Mouse (Mus musculus) heart, postnatal 0 days (tissue): Measurements from ENCODE around the gene Sox12.
"Not testable (repeated sequence)": the region's sequence is repeated elsewhere in the genome, so short reads cannot be mapped to it uniquely, and the experiment has no call there.

ENCODE experiments used
- CTCF ChIP-seq: IDR thresholded peaks from 2 replicates; pipeline ENCODE4 v1.5.1; 2016; ENCODE audit warnings: antibody characterized with exemption, control low read depth, low read depth
- EP300 ChIP-seq: IDR thresholded peaks from 2 replicates; pipeline ENCODE4 v1.6.1; 2016; ENCODE audit warnings: antibody characterized with exemption, low read depth

GRCm38 (mm10) chr2:152358977-152359376, 38.9 kb downstream of the Sox12 start:
- not testable (repeated sequence) for TF ChIP-seq EP300
- 0 out of 2 replicates have a peak, but pooled peaks have one; percentile 4 for TF ChIP-seq CTCF
